Mouse (Mus musculus) hindbrain, embryonic 13.5 days (tissue): ENCODE results near the gene Ky. TPM values are rescaled to one million over a fixed set of nuclear protein-coding genes. Genes with fewer than 3 reads are reported as not detected.
A peak's percentile ranks its signal among the peaks of the same experiment; 100 is the strongest.

Experiments
- ATAC-seq: fragments of 200-750 bp; cut with Nextera tagmentation; 2 replicates; pipeline ENCODE4 v1.8.0; 2017; ENCODE audit warnings: moderate TSS enrichment; ENCODE audit not compliant: low FRiP score
- H3K27ac ChIP-seq: fragments of 300-500 bp; sonication (generic); 2 replicates; pipeline ENCODE4 v1.5.1; 2015; ENCODE audit warnings: inconsistent platforms, mild to moderate bottlenecking, moderate library complexity
- H3K27me3 ChIP-seq: fragments of 300-500 bp; sonication (generic); 2 replicates; pipeline ENCODE4 v1.6.1; 2015; ENCODE audit warnings: mild to moderate bottlenecking, inconsistent platforms
- H3K36me3 ChIP-seq: fragments of 300-500 bp; sonication (generic); 2 replicates; pipeline ENCODE4 v1.6.1; 2015; ENCODE audit warnings: mild to moderate bottlenecking, inconsistent platforms
- H3K4me1 ChIP-seq: fragments of 300-500 bp; sonication (generic); replicated peaks from 2 replicates; pipeline ENCODE4 v1.6.1; 2015; ENCODE audit warnings: inconsistent platforms
- H3K4me2 ChIP-seq: fragments of 300-500 bp; sonication (generic); 2 replicates; pipeline ENCODE4 v1.6.1; 2015; ENCODE audit warnings: inconsistent platforms, mild to moderate bottlenecking, moderate library complexity
- H3K4me3 ChIP-seq: fragments of 300-500 bp; sonication (generic); 2 replicates; pipeline ENCODE4 v1.5.1; 2015; ENCODE audit warnings: mild to moderate bottlenecking, inconsistent platforms
- H3K9ac ChIP-seq: fragments of 300-500 bp; sonication (generic); 2 replicates; pipeline ENCODE4 v1.6.1; 2015; ENCODE audit warnings: mild to moderate bottlenecking, inconsistent platforms
- H3K9me3 ChIP-seq: fragments of 300-500 bp; sonication (generic); 2 replicates; pipeline ENCODE4 v1.6.1; 2016; ENCODE audit warnings: inconsistent platforms
- WGBS: fragments of 180-500 bp; shearing (Covaris S2); methylation state at CpG from one replicate; pipeline ENCODE4 v1.1.7; 2015; 5-methylcytosine and 5-hydroxymethylcytosine counted together
- polyA plus RNA-seq: library from polyadenylated mRNA; unstranded; fragments of >200 nt; fragmentation: Nextera tagmentation; extraction: Ambion mirVana; gene quantifications from 2 replicates; pipeline ENCODE4 v1.2.1, GENCODE M21; 2015

The Ky gene
- 0.29 and 0.36 TPM in 2 replicates for polyA plus RNA-seq

DNA sequence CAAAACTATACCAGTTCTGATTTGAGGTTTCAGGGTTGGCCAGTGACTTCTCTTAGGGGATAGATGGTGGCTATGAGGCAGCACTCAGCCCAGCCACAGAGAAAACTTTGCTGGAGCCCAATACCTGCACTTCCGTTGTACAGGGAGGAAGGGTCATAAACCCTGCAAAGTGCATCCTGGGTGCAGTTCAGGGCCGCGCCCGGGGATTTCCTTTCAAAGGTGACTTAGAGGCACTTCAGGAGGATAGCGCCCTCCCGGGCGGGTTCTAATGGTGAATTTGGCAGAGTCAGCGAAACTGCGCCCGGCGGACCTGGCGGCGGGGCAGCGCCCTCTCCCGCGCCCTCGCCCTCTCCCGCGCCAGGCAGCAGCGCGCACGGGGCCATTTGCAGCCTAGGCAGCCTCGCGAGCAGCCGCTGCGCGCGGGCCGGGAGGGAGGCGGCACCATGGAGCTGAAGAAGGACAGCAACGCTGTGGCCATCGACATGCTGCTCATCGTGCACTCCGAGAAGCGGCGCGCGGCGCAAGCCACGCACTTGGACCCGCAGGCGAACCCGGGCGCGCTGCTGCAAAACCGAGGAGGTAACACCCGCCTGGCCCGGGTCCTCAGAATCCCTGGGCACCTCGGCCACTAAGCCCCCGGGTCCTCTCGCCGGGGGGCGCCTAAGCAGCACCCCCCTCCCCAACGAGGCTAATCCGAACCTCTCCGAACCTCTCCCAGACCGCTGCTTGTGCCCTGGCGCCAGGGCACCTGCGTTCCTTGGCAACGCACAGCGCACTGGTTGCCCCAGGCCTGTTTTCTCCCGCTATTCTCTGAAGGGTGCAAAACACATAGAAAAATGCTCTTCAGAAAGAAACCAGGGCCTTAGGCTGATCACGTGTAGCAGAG is at the start of gene Ky:
Gene Ky, plus strand, starts transcription at position 51 of the 886 bp plus-strand sequence.
- Histone ChIP-seq H3K4me2 (peak within 1 kb of the TSS; percentile 85), H3K9ac (peak within 1 kb of the TSS; percentile 73), H3K4me1 (peaks cover 23% of the 10 kb centered on the region), H3K4me3 (peak within 1 kb of the TSS; percentile 47), H3K36me3 (no peaks in the 10 kb centered on the region), H3K9me3 (no peaks in the 10 kb centered on the region), H3K27me3 (peaks cover 46% of the 10 kb centered on the region), H3K27ac (no peak within 1 kb of the TSS)
- WGBS: 2% methylated on average over 63 of the region's 63 CpGs
- ATAC-seq: peak; percentile 59

DNA sequence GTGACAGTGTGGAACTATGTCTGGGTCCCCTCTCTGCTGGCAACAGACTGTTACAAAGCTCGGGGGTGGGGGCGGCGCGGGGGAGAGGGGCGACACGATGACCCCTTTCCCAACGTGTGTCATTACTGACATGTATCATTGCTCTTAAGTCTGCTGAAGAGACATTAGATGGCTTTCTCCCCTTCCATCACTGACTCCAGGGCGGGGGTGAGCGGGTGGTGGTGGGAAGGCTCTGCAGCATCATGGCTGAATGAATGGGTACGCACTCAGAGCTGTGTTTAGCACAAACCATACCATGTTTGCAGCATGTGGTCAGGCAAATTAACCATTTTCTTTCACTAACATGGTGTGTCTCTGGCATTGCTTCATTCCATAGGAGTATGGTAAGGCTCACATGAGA is 43.3 kb upstream of the Ky start:
- H3K4me3 ChIP-seq: no peak overlapping the region
- no peak for ATAC-seq
- H3K4me2 ChIP-seq: no peak overlapping the region
- 93% methylated on average over 10 of the region's 10 CpGs for WGBS
- H3K27me3 ChIP-seq: no peaks in the 10 kb centered on the region
- no peaks in the 10 kb centered on the region for H3K36me3 ChIP-seq
- no peaks in the 10 kb centered on the region for H3K9me3 ChIP-seq
- H3K9ac ChIP-seq: no peak overlapping the region
- H3K4me1 ChIP-seq: no peaks in the 10 kb centered on the region
- H3K27ac ChIP-seq: no peak overlapping the region

GRCm38 (mm10) chr9:102465044-102465443 is 40.5 kb upstream of the Ky start:
- ATAC-seq: no peak
- 90% methylated on average over 3 of the region's 3 CpGs for WGBS
- Histone ChIP-seq H3K9me3 (no peaks in the 10 kb centered on the region), H3K4me1 (no peaks in the 10 kb centered on the region), H3K27ac (no peak overlapping the region), H3K36me3 (no peaks in the 10 kb centered on the region), H3K27me3 (no peaks in the 10 kb centered on the region), H3K9ac (no peak overlapping the region), H3K4me3 (no peak overlapping the region), H3K4me2 (no peak overlapping the region)

GRCm38 (mm10) chr9:102465726-102466125 is 39.8 kb upstream of the Ky start:
- WGBS: 76% methylated on average over 5 of the region's 5 CpGs
- no peaks in the 10 kb centered on the region for H3K4me1 ChIP-seq
- H3K27me3 ChIP-seq: no peaks in the 10 kb centered on the region
- H3K9me3 ChIP-seq: no peaks in the 10 kb centered on the region
- no peak for ATAC-seq
- H3K36me3 ChIP-seq: no peaks in the 10 kb centered on the region
- no peak overlapping the region for H3K4me2 ChIP-seq
- no peak overlapping the region for H3K4me3 ChIP-seq
- H3K9ac ChIP-seq: no peak overlapping the region
- H3K27ac ChIP-seq: no peak overlapping the region

DNA sequence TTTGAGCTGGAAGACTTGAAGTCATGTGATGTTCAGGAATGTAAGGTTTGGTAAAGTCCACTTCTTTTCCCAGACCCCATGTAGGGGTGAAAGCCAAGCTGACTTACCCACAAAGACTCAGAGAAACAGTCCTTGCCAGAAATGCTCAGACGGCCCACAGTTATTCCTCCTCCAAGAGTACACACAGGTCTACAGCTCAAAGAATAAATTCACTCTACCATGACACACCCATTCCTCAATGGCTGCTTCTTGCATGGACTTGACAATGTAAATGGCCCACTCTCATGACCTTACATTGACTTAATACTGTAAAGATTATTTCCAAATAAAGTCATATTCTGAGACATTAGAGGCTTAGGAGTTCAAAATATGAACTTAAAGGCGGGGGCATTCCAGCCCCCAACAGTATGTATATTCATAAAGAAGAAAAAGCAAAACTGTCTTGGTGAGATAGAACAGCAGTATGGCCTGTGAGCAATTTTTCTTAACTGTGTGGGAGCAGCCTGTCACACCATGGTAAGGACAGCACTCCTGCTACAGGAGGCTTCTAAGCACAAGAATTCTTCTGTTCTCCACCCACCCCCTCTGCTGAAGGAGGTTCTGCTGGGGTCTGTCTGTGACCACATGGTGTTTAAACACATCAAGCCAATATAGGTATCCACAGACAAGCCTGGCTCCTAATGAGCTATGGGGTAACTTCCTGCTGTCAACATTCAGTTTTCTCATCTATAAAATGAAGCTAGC is 35.3 kb upstream of the Ky start:
- H3K27ac ChIP-seq: no peak overlapping the region
- no peaks in the 10 kb centered on the region for H3K9me3 ChIP-seq
- H3K9ac ChIP-seq: no peak overlapping the region
- no peaks in the 10 kb centered on the region for H3K4me1 ChIP-seq
- WGBS: 89% methylated on average over 2 of the region's 2 CpGs
- H3K4me3 ChIP-seq: no peak overlapping the region
- H3K36me3 ChIP-seq: no peaks in the 10 kb centered on the region
- no peak overlapping the region for H3K4me2 ChIP-seq
- H3K27me3 ChIP-seq: no peaks in the 10 kb centered on the region
- ATAC-seq: no peak

DNA sequence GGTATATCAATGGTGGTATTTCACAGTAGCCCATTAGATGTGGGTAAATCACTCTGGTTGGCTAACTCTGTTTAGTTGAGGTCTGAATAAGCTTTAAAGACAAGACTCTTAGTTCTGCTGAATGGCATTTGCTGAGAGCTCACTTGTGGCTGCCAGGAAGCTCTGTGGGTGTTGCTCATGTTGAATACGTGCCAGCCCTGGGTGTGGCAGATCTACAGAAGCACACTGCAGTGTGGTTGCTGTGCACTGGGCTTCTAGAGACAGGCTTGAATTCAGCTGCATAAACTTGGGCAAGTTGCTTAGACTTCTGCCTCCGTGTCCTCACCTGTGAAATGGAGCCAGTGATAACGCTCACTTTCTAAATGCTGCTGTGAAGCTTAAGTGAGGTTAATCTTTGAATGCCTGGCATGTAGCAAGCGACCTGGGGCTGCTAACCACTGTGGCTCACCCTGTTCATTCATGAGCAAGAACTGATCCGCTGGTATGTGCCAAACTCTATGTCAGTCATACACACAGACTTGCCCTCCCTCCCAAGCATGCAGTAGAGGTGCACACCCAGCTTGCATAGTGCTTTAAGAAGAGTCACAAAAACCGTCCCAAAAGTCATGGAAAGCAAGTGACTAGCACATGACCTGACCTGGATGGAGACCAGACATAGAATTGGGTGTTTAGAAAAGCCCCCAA is 27.6 kb upstream of the Ky start:
- Histone ChIP-seq H3K4me2 (no peak overlapping the region), H3K27me3 (no peaks in the 10 kb centered on the region), H3K36me3 (no peaks in the 10 kb centered on the region), H3K4me1 (no peaks in the 10 kb centered on the region), H3K4me3 (no peak overlapping the region), H3K9ac (no peak overlapping the region), H3K27ac (no peak overlapping the region), H3K9me3 (no peaks in the 10 kb centered on the region)
- ATAC-seq: no peak
- 86% methylated on average over 6 of the region's 6 CpGs for WGBS

DNA sequence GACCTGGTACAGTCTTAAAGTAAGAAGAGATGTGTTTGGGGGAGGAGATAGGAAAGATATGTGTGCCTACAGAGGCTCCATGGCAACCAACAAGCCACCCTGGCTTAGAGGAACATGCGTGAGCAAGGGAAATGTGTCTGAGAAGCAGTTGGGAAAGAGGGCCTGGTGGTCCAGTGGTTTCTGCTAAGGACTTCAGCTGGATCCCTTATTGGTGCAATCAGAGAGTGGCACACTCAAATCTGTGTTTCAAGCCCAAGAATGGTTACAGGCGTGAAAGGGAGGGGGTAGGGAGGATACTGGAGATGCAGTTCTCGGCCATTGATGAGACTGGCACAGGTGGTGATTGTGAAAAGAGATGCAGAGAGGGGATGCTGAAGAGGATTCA is 27.1 kb upstream of the Ky start:
- no peak overlapping the region for H3K4me3 ChIP-seq
- H3K4me2 ChIP-seq: no peak overlapping the region
- H3K36me3 ChIP-seq: no peaks in the 10 kb centered on the region
- H3K27me3 ChIP-seq: no peaks in the 10 kb centered on the region
- WGBS: 90% methylated on average over 3 of the region's 3 CpGs
- no peak overlapping the region for H3K27ac ChIP-seq
- H3K9ac ChIP-seq: no peak overlapping the region
- H3K9me3 ChIP-seq: no peaks in the 10 kb centered on the region
- H3K4me1 ChIP-seq: no peaks in the 10 kb centered on the region
- no peak for ATAC-seq

- Histone ChIP-seq H3K9me3 (no peaks in the 10 kb centered on the region), H3K27me3 (no peaks in the 10 kb centered on the region), H3K9ac (no peak overlapping the region), H3K4me3 (no peak overlapping the region), H3K4me2 (no peak overlapping the region), H3K27ac (no peak overlapping the region), H3K36me3 (no peaks in the 10 kb centered on the region), H3K4me1 (no peaks in the 10 kb centered on the region)
- ATAC-seq: no peak
- WGBS: 56% methylated on average over 9 of the region's 9 CpGs
Measured at GRCm38 (mm10) chr9:102479022-102479421, 26.5 kb upstream of the Ky start.

DNA sequence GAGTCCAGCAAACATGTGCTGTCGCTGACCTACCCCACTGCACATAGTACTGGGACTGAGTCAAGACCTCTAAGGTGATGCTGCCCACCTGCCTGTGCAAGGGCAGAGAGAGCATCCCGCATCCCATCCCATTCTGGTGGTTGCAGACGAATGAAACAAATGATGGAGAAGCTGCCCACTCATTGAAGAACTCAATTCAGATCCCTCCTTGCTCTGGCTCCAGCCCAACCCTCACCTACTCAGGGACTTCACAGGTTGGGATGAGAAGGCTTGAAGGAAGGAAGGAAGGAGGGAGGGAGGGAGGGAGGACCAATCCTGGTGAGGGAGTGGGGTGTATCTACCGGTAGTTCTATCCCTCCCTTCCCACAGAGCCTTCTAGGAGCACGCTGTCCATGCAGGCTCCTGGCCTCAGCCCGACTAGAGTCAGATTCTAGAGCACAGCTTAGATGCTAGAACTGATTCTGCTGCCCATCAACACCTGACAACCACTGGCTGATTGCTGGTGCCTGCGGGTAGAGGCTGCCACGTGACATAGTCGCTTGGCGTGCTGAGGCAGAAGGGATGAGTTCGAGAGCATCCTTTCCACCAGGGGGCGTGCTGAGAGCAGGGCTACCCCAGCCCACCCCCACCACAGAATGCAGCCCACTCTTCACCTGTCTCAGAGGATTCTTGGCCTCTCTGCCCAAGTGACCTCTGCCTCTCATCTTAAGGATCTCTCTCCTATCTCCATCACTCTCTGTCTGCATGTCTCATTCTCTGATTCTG is 13.3 kb upstream of the Ky start:
- Histone ChIP-seq H3K36me3 (no peaks in the 10 kb centered on the region), H3K4me2 (no peak overlapping the region), H3K27me3 (no peaks in the 10 kb centered on the region), H3K27ac (no peak overlapping the region), H3K4me1 (peaks cover 9% of the 10 kb centered on the region), H3K9ac (no peak overlapping the region), H3K9me3 (no peaks in the 10 kb centered on the region), H3K4me3 (no peak overlapping the region)
- no peak for ATAC-seq
- 39% methylated on average over 12 of the region's 12 CpGs for WGBS

GRCm38 (mm10) chr9:102493044-102493443 is 12.5 kb upstream of the Ky start:
- H3K4me1 ChIP-seq: peaks cover 9% of the 10 kb centered on the region

GRCm38 (mm10) chr9:102493916-102494315 is 11.6 kb upstream of the Ky start:
- Histone ChIP-seq H3K4me3 (no peak overlapping the region), H3K4me2 (no peak overlapping the region), H3K4me1 (peaks cover 9% of the 10 kb centered on the region), H3K9me3 (no peaks in the 10 kb centered on the region), H3K36me3 (no peaks in the 10 kb centered on the region), H3K27ac (no peak overlapping the region), H3K9ac (no peak overlapping the region), H3K27me3 (no peaks in the 10 kb centered on the region)
- no peak for ATAC-seq
- WGBS: 100% methylated on average over 2 of the region's 2 CpGs

More at GRCm38 (mm10) chr9:102493044-102493443, 12.5 kb upstream of the Ky start:
- Histone ChIP-seq H3K27me3 (no peaks in the 10 kb centered on the region), H3K4me2 (no peak overlapping the region), H3K4me3 (no peak overlapping the region), H3K9me3 (no peaks in the 10 kb centered on the region), H3K9ac (no peak overlapping the region), H3K27ac (no peak overlapping the region), H3K36me3 (no peaks in the 10 kb centered on the region)
- ATAC-seq: 0 out of 2 replicates have a peak, but pooled peaks have one; percentile 49
- 33% methylated on average over 4 of the region's 4 CpGs for WGBS

DNA sequence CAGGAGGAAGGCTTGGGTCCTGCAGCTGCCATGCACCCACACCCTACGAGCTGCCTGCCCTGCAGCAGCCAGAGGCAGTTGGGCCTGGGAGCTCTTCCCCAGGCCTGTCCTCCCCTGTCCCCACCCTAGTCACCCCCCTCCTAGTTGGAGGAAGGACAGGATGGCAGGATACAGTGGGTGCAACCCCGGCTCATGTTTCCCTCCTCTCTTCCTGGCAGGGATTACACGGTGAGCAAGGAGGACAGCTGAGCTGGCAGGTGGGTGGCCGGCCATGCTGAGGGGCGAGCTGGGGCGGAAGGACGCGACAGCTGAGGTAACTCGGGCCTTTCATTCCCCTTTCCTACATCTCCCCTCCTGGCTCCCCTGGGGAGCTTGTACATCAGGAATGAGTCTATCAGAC is 11.1 kb upstream of the Ky start:
- no peak for ATAC-seq
- Histone ChIP-seq H3K27me3 (no peaks in the 10 kb centered on the region), H3K36me3 (no peaks in the 10 kb centered on the region), H3K9ac (no peak overlapping the region), H3K4me1 (peaks cover 9% of the 10 kb centered on the region), H3K27ac (no peak overlapping the region), H3K9me3 (no peaks in the 10 kb centered on the region), H3K4me2 (no peak overlapping the region), H3K4me3 (no peak overlapping the region)
- WGBS: 79% methylated on average over 9 of the region's 9 CpGs
